Mouse (Mus musculus): Measurements from ENCODE around the gene Prkd3. TPM values are rescaled to one million over a fixed set of nuclear protein-coding genes. Genes with fewer than 3 reads are reported as not detected.

Prkd3 gene
- polyA plus RNA-seq, 2 experiments: 38.5 to 43.2 TPM

DNA sequence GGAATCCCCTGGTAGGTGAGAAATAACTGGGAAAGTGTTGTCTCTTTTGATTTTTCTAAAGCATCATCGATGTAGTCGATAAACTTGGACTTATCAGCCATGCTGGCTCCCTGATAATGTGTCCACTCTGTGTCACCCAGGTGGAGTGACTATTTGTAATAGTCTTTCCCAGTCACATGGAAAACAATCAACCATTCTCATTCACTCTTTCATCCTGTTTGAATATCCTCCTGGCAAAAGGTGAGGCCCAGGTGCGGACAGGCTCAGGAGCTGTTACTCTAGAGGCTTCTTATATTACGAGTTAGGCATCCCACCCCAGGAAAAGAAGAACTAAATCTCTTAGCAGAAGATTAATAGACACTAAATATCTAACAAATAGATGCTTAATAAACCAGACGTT lies 113.7 kb downstream of the Prkd3 start, which contains the start of gene Sult6b1:
Gene Sult6b1, minus strand, starts transcription at position 101 of the 400 bp plus-strand sequence.
- Histone ChIP-seq H3K4me2 (replicated peaks; ENCODE audit: low read depth, low read length, severe bottlenecking) (no peak within 1 kb of the TSS), H3K9me3 (ENCODE audit: control insufficient read depth, low read length) (no peaks in the 10 kb centered on the region), H3K4me3 (replicated peaks; ENCODE audit: low read length) (no peak within 1 kb of the TSS), H3K36me3 (ENCODE audit: control insufficient read depth, insufficient read depth, low read length) (no peaks in the 10 kb centered on the region), H3K27ac (replicated peaks; ENCODE audit: low read depth, low read length) (no peak within 1 kb of the TSS), H3K9ac (ENCODE audit: low read depth, low read length, severe bottlenecking) (no peak within 1 kb of the TSS), H3K4me1 (ENCODE audit: control insufficient read depth, insufficient read depth, low read length) (no peaks in the 10 kb centered on the region), H3K27me3 (ENCODE audit: control insufficient read depth, insufficient read depth, low read length) (no peaks in the 10 kb centered on the region)
- WGBS: 79% methylated on average over 5 of the region's 5 CpGs
- DNase-seq (ENCODE audit: low spot score): no peak
- no peak for TF ChIP-seq POLR2A (IDR thresholded peaks at IDR 0.05; ENCODE audit: borderline replicate concordance, extremely low read depth, insufficient read depth, insufficient read length)
- ATAC-seq (ENCODE audit: low FRiP score, low read depth): no peak

DNA sequence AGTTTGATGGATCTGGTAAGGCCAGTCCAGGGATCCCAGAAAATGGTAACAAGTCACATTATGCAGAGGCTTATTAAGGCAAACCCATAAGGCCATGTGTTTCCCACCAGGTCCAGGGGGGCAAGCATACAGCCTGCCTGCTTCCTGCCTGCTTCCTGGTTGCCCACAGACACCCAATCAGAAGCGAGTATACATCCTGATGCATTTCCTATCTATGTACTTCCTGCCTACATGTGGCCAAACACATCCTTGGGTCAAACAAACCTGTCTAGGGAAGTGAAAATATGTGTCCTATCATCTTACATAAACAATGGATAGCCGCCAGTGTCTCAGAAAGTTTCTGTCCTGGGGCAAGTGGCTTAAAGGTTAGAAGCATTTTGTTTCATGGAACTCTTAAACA lies 117.5 kb downstream of the Prkd3 start:
- ATAC-seq (ENCODE audit: low FRiP score, low read depth): no peak
- Histone ChIP-seq H3K27ac (replicated peaks; ENCODE audit: low read depth, low read length) (no peak overlapping the region), H3K36me3 (ENCODE audit: control insufficient read depth, insufficient read depth, low read length) (no peaks in the 10 kb centered on the region), H3K4me3 (replicated peaks; ENCODE audit: low read length) (no peak overlapping the region), H3K9ac (ENCODE audit: low read depth, low read length, severe bottlenecking) (no peak overlapping the region), H3K9me3 (ENCODE audit: control insufficient read depth, low read length) (no peaks in the 10 kb centered on the region), H3K4me1 (ENCODE audit: control insufficient read depth, insufficient read depth, low read length) (no peaks in the 10 kb centered on the region), H3K27me3 (ENCODE audit: control insufficient read depth, insufficient read depth, low read length) (no peaks in the 10 kb centered on the region), H3K4me2 (replicated peaks; ENCODE audit: low read depth, low read length, severe bottlenecking) (no peak overlapping the region)
- TF ChIP-seq POLR2A (IDR thresholded peaks at IDR 0.05; ENCODE audit: borderline replicate concordance, extremely low read depth, insufficient read depth, insufficient read length): no peak
- 78% methylated on average over 2 of the region's 2 CpGs for WGBS
- no peak for DNase-seq (ENCODE audit: low spot score)

Other genes starting within 250 kb of the Prkd3 start
- 21.9 and 24.5 TPM in 2 replicates for gene Heatr5b, start 185.5 kb downstream of the Prkd3 start, polyA plus RNA-seq (2012; rRNA removed)
- 11.5 and 15.6 TPM in 2 replicates for gene Heatr5b, start 185.5 kb downstream of the Prkd3 start, polyA plus RNA-seq (2014; fragmentation: Nextera tagmentation; extraction: Ambion mirVana)
- gene Gpatch11, start 185.2 kb downstream of the Prkd3 start, polyA plus RNA-seq (2012; rRNA removed): 14.4 and 26.0 TPM in 2 replicates
- 42.5 and 52.4 TPM in 2 replicates for gene Gpatch11, start 185.2 kb downstream of the Prkd3 start, polyA plus RNA-seq (2014; fragmentation: Nextera tagmentation; extraction: Ambion mirVana)
- gene Eif2ak2, start 138.2 kb downstream of the Prkd3 start, polyA plus RNA-seq (2012; rRNA removed): 4.9 and 7.4 TPM in 2 replicates
- gene Eif2ak2, start 138.2 kb downstream of the Prkd3 start, polyA plus RNA-seq (2014; fragmentation: Nextera tagmentation; extraction: Ambion mirVana): 8.7 and 9.0 TPM in 2 replicates
- gene Sult6b1, start 113.8 kb downstream of the Prkd3 start, polyA plus RNA-seq (2012; rRNA removed): 0.11 TPM in 1 of 2 replicates, not detected in the other
- 0.11 and 0.15 TPM in 2 replicates for gene Sult6b1, start 113.8 kb downstream of the Prkd3 start, polyA plus RNA-seq (2014; fragmentation: Nextera tagmentation; extraction: Ambion mirVana)
- gene Cebpzos, start 104.3 kb downstream of the Prkd3 start, polyA plus RNA-seq (2012; rRNA removed): 22.0 and 34.3 TPM in 2 replicates
- 100 and 104 TPM in 2 replicates for gene Cebpzos, start 104.3 kb downstream of the Prkd3 start, polyA plus RNA-seq (2014; fragmentation: Nextera tagmentation; extraction: Ambion mirVana)
- gene Cebpz, start 83.8 kb downstream of the Prkd3 start, polyA plus RNA-seq (2012; rRNA removed): 18.6 and 24.3 TPM in 2 replicates
- 56.5 and 59.5 TPM in 2 replicates for gene Cebpz, start 83.8 kb downstream of the Prkd3 start, polyA plus RNA-seq (2014; fragmentation: Nextera tagmentation; extraction: Ambion mirVana)
- gene Ndufaf7, start 83.7 kb downstream of the Prkd3 start, polyA plus RNA-seq (2012; rRNA removed): 18.3 and 27.8 TPM in 2 replicates
- 49.7 and 53.2 TPM in 2 replicates for gene Ndufaf7, start 83.7 kb downstream of the Prkd3 start, polyA plus RNA-seq (2014; fragmentation: Nextera tagmentation; extraction: Ambion mirVana)
- 5.1 and 5.9 TPM in 2 replicates for gene Qpct, start 31.1 kb upstream of the Prkd3 start, polyA plus RNA-seq (2012; rRNA removed)
- gene Qpct, start 31.1 kb upstream of the Prkd3 start, polyA plus RNA-seq (2014; fragmentation: Nextera tagmentation; extraction: Ambion mirVana): 8.6 and 8.8 TPM in 2 replicates

Measured in limb, embryonic 14.5 days (tissue).